Mouse (Mus musculus) liver, embryonic 14.5 days (tissue): ENCODE measurements around the gene Prps2.

Source experiments
- CTCF ChIP-seq: IDR thresholded peaks from 2 replicates; pipeline ENCODE4 v1.5.1; 2016; ENCODE audit warnings: antibody characterized with exemption, low read depth, control low read depth
- EP300 ChIP-seq: IDR thresholded peaks from 2 replicates; pipeline ENCODE4 v1.6.1; 2016; ENCODE audit warnings: antibody characterized with exemption, low read depth

- TF ChIP-seq EP300 = no peak
- no peak for TF ChIP-seq CTCF
Measured at GRCm38 (mm10) chrX:167353617-167354016, 28.9 kb downstream of the Prps2 start.
